Mouse (Mus musculus) kidney, adult 2 months (tissue): Measurements from ENCODE around the gene Vps18.

Experiments
- CTCF ChIP-seq: fragments of 200-500 bp; conservative IDR thresholded peaks from 2 replicates; pipeline ENCODE4 v1.5.1; 2011; ENCODE audit warnings: low read depth, mild to moderate bottlenecking, control low read depth, low read length, moderate library complexity, mixed read lengths; ENCODE audit not compliant: insufficient read depth, insufficient read length
- POLR2A ChIP-seq: fragments of 200-500 bp; IDR thresholded peaks from one replicate; pipeline ENCODE4 v1.6.1; 2011; ENCODE audit warnings: low read depth, low read length, control low read depth

GRCm38 (mm10) chr2:119334964-119335525 is 46.5 kb downstream of the Vps18 start:
- TF ChIP-seq CTCF (no peak), POLR2A (no peak)
